Mouse (Mus musculus) forebrain, embryonic 16.5 days (tissue): ENCODE data around the gene Acss3. TPM values are rescaled to one million over a fixed set of nuclear protein-coding genes. Genes with fewer than 3 reads are reported as not detected.

Experiments
- ATAC-seq: fragments of 200-750 bp; cut with Nextera tagmentation; 2 replicates; pipeline ENCODE4 v1.8.0; 2017; ENCODE audit warnings: mild to moderate bottlenecking, moderate library complexity
- H3K27ac ChIP-seq: fragments of 300-500 bp; sonication (generic); 2 replicates; pipeline ENCODE4 v1.5.1; 2014; ENCODE audit warnings: low read length, control low read depth
- H3K27me3 ChIP-seq: fragments of 300-500 bp; sonication (generic); replicated peaks from 2 replicates; pipeline ENCODE4 v1.6.1; 2014; ENCODE audit warnings: low read length; ENCODE audit not compliant: control insufficient read depth, insufficient read depth
- H3K36me3 ChIP-seq: fragments of 300-500 bp; sonication (generic); 2 replicates; pipeline ENCODE4 v1.6.1; 2014; ENCODE audit not compliant: control insufficient read depth, insufficient read depth
- H3K4me1 ChIP-seq: fragments of 300-500 bp; sonication (generic); replicated peaks from 2 replicates; pipeline ENCODE4 v1.6.1; 2014; ENCODE audit warnings: low read length; ENCODE audit not compliant: control insufficient read depth, insufficient read depth
- H3K4me2 ChIP-seq: fragments of 300-500 bp; sonication (generic); 2 replicates; pipeline ENCODE4 v1.6.1; 2014; ENCODE audit warnings: mild to moderate bottlenecking, low read length, control low read depth
- H3K4me3 ChIP-seq: fragments of 300-500 bp; sonication (generic); replicated peaks from 2 replicates; pipeline ENCODE4 v1.5.1; 2014; ENCODE audit warnings: mild to moderate bottlenecking, low read length, control low read depth
- H3K9ac ChIP-seq: fragments of 300-500 bp; sonication (generic); replicated peaks from 2 replicates; pipeline ENCODE4 v1.6.1; 2014; ENCODE audit warnings: low read depth, low read length, control low read depth
- H3K9me3 ChIP-seq: fragments of 300-500 bp; sonication (generic); 2 replicates; pipeline ENCODE4 v1.6.1; 2016; ENCODE audit warnings: low read length; ENCODE audit not compliant: control insufficient read depth
- WGBS: fragments of 180-500 bp; shearing (Covaris S2); extraction: QIAGEN DNeasy Blood & Tissue Kit; methylation state at CpG from one replicate; pipeline ENCODE4 v1.1.7; 2014; 5-methylcytosine and 5-hydroxymethylcytosine counted together
- polyA plus RNA-seq: library from polyadenylated mRNA; unstranded; fragments of >200 nt; fragmentation: Nextera tagmentation; extraction: Ambion mirVana; gene quantifications from 2 replicates; pipeline ENCODE4 v1.2.1, GENCODE M21; 2015

The Acss3 gene
- polyA plus RNA-seq, 1 experiment from 2014 or later, result 0.52 TPM

- Histone ChIP-seq H3K27me3 (no peaks in the 10 kb centered on the region), H3K9ac (no peak overlapping the region), H3K4me1 (no peaks in the 10 kb centered on the region), H3K27ac (no peak overlapping the region), H3K9me3 (no peaks in the 10 kb centered on the region), H3K4me2 (no peak overlapping the region), H3K36me3 (no peaks in the 10 kb centered on the region), H3K4me3 (no peak overlapping the region)
- 89% methylated on average over 4 of the region's 4 CpGs for WGBS
- no peak for ATAC-seq
Observed at GRCm38 (mm10) chr10:107039211-107039610, 84.3 kb downstream of the Acss3 start.

- no peak overlapping the region for H3K4me2 ChIP-seq
- WGBS, result 84% methylated on average over 4 of the region's 4 CpGs
- no peak overlapping the region for H3K9ac ChIP-seq
- ATAC-seq, result no peak
- no peaks in the 10 kb centered on the region for H3K27me3 ChIP-seq
- H3K4me1 ChIP-seq, result no peaks in the 10 kb centered on the region
- H3K4me3 ChIP-seq, result no peak overlapping the region
- no peaks in the 10 kb centered on the region for H3K36me3 ChIP-seq
- no peaks in the 10 kb centered on the region for H3K9me3 ChIP-seq
- no peak overlapping the region for H3K27ac ChIP-seq
Observed at GRCm38 (mm10) chr10:107024254-107024653, 99.2 kb downstream of the Acss3 start.

GRCm38 (mm10) chr10:107021118-107021517 is 102.3 kb downstream of the Acss3 start:
- Histone ChIP-seq H3K4me3 (no peak overlapping the region), H3K36me3 (no peaks in the 10 kb centered on the region)

DNA sequence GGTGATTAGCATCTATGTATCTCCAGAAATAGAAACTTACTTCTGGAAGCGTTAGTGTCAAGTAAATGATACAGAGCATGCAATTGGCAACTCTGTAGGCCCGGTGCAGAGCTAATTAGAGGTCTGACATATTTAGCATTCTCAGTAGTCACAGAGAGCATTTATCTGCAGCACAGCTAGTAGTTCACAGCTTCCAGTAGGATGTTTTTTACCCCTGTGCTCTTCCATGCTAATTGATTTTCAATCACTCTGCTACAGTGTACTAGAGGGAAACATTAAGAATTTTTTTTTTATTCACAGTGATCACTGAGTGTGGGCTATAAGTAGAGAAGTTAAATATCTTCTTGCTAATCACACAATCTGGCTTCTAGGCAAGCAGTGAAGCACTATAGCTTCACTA is 112.3 kb downstream of the Acss3 start:
- H3K4me2 ChIP-seq, result no peak overlapping the region
- no peak overlapping the region for H3K4me3 ChIP-seq
- no peak for ATAC-seq
- H3K9ac ChIP-seq, result no peak overlapping the region
- no peaks in the 10 kb centered on the region for H3K27me3 ChIP-seq
- WGBS, result 49% methylated on average over 2 of the region's 2 CpGs
- H3K27ac ChIP-seq, result no peak overlapping the region
- H3K36me3 ChIP-seq, result no peaks in the 10 kb centered on the region
- no peaks in the 10 kb centered on the region for H3K4me1 ChIP-seq
- no peaks in the 10 kb centered on the region for H3K9me3 ChIP-seq

More at GRCm38 (mm10) chr10:107021118-107021517, 102.3 kb downstream of the Acss3 start:
- H3K4me2 ChIP-seq, result no peak overlapping the region
- no peak overlapping the region for H3K27ac ChIP-seq
- no peaks in the 10 kb centered on the region for H3K4me1 ChIP-seq
- no peak for ATAC-seq
- H3K9me3 ChIP-seq, result no peaks in the 10 kb centered on the region
- 80% methylated on average over 5 of the region's 5 CpGs for WGBS
- no peaks in the 10 kb centered on the region for H3K27me3 ChIP-seq
- no peak overlapping the region for H3K9ac ChIP-seq

DNA sequence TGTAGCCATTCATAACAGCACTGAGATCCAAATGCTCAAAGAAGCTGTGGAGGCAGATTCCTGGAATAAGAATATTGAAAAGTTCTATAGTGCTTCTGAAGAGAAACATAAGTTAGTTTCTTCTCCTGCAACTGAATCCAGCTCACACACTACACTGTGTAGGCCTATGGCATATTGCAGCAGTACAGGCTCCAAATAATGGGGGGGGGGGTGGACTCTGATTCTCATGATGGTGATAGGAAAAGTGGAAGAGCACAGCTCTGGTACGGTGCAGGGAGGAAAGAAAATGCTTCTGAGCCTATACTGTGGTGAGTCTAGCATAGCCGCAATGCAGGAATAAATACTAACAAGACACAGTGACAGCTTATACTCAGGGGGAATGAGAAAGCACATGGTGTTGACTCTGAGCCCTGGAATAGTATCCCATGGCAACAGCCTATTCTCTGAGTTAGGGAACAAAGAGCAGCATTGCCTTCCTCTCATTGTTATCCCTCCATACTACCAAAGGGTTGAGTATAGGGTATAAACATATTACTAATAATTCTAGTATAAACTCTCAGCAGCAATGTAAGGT is 125.3 kb downstream of the Acss3 start:
- Histone ChIP-seq H3K4me2 (no peak overlapping the region), H3K9ac (no peak overlapping the region), H3K9me3 (no peaks in the 10 kb centered on the region), H3K4me3 (no peak overlapping the region), H3K27ac (no peak overlapping the region), H3K4me1 (no peaks in the 10 kb centered on the region), H3K36me3 (no peaks in the 10 kb centered on the region), H3K27me3 (no peaks in the 10 kb centered on the region)
- 82% methylated on average over 2 of the region's 2 CpGs for WGBS
- peak; percentile 40; the same call in 1 of the 2 replicates for ATAC-seq

GRCm38 (mm10) chr10:106989478-106989877 is 134.0 kb downstream of the Acss3 start:
- no peak overlapping the region for H3K27ac ChIP-seq
- no peaks in the 10 kb centered on the region for H3K9me3 ChIP-seq
- no peak overlapping the region for H3K4me2 ChIP-seq
- no peak for ATAC-seq
- H3K4me3 ChIP-seq, result no peak overlapping the region
- H3K4me1 ChIP-seq, result no peaks in the 10 kb centered on the region
- H3K36me3 ChIP-seq, result no peaks in the 10 kb centered on the region
- 61% methylated on average over 4 of the region's 4 CpGs for WGBS
- no peak overlapping the region for H3K9ac ChIP-seq
- H3K27me3 ChIP-seq, result no peaks in the 10 kb centered on the region

- ATAC-seq, result peak; percentile 85
- no peaks in the 10 kb centered on the region for H3K9me3 ChIP-seq
- peaks cover 6% of the 10 kb centered on the region for H3K4me1 ChIP-seq
- no peaks in the 10 kb centered on the region for H3K36me3 ChIP-seq
- WGBS, result 26% methylated on average over 13 of the region's 13 CpGs
- H3K27ac ChIP-seq, result no peak overlapping the region
- no peak overlapping the region for H3K9ac ChIP-seq
- H3K27me3 ChIP-seq, result no peaks in the 10 kb centered on the region
- H3K4me3 ChIP-seq, result no peak overlapping the region
- H3K4me2 ChIP-seq, result no peak overlapping the region
Observed at GRCm38 (mm10) chr10:106975193-106976141, 148.0 kb downstream of the Acss3 start.

GRCm38 (mm10) chr10:106959026-106959425 is 164.4 kb downstream of the Acss3 start:
- Histone ChIP-seq H3K27me3 (no peaks in the 10 kb centered on the region), H3K27ac (no peak overlapping the region), H3K36me3 (no peaks in the 10 kb centered on the region), H3K4me2 (no peak overlapping the region), H3K9ac (no peak overlapping the region), H3K4me3 (no peak overlapping the region), H3K9me3 (no peaks in the 10 kb centered on the region), H3K4me1 (no peaks in the 10 kb centered on the region)
- no peak for ATAC-seq
- WGBS, result 85% methylated on average over 3 of the region's 3 CpGs

GRCm38 (mm10) chr10:106941380-106941779 is 182.1 kb downstream of the Acss3 start:
- Histone ChIP-seq H3K9me3 (no peaks in the 10 kb centered on the region), H3K4me2 (no peak overlapping the region), H3K27me3 (no peaks in the 10 kb centered on the region), H3K9ac (no peak overlapping the region), H3K4me1 (no peaks in the 10 kb centered on the region), H3K36me3 (no peaks in the 10 kb centered on the region), H3K4me3 (no peak overlapping the region), H3K27ac (no peak overlapping the region)
- WGBS, result 69% methylated on average over 5 of the region's 5 CpGs
- ATAC-seq, result no peak
